Mouse (Mus musculus) layer of hippocampus, postnatal 14 days (tissue): ENCODE measurements around the gene Tmem214. TPM values are rescaled to one million over a fixed set of nuclear protein-coding genes. Genes with fewer than 3 reads are reported as not detected.

ENCODE experiments used
- total RNA-seq, 2 experiments: library from RNA; stranded (reverse); gene quantifications; 2 replicates each; pipeline ENCODE4 v1.2.3; 2021

Tmem214 gene
- total RNA-seq, 2 experiments from 2014 or later, result 62.4 to 69.4 TPM

Other genes with a start within 250 kb of the Tmem214 start
- gene Slc35f6, start 220.1 kb upstream of the Tmem214 start, total RNA-seq, result 10 to 100 TPM; 32.6 to 32.7 TPM
- 1 to 10 TPM; 4.8 to 5.5 TPM for gene Cenpa, start 201.2 kb upstream of the Tmem214 start, total RNA-seq
- gene Dpysl5, start 156.4 kb upstream of the Tmem214 start, total RNA-seq, result 100 to 1,000 TPM; 114 to 115 TPM
- 100 to 1,000 TPM; 205 to 211 TPM for gene Mapre3, start 53.4 kb upstream of the Tmem214 start, total RNA-seq
- 10 to 100 TPM; 12.7 to 14.7 TPM for gene Agbl5, start 20.7 kb downstream of the Tmem214 start, total RNA-seq
- gene Ost4, start 39.8 kb downstream of the Tmem214 start, total RNA-seq, result 100 to 1,000 TPM; 100 to 108 TPM
- 1 to 10 TPM; 3.9 to 4.5 TPM for gene Emilin1, start 45.4 kb downstream of the Tmem214 start, total RNA-seq
- gene Khk, start 53.4 kb downstream of the Tmem214 start, total RNA-seq, result 10 to 100 TPM; 11.5 to 12.9 TPM
- gene Cgref1, start 77.6 kb downstream of the Tmem214 start, total RNA-seq, result 10 to 100 TPM; 24.6 to 26.9 TPM
- gene Preb, start 92.3 kb downstream of the Tmem214 start, total RNA-seq, result 100 to 1,000 TPM; 129 to 131 TPM
- under 1 TPM in 1 of 2 experiments, not detected in 1; 0.17 TPM for gene Tcf23, start 100.7 kb downstream of the Tmem214 start, total RNA-seq
- 10 to 100 TPM; 73.9 to 86.6 TPM for gene Atraid, start 180.3 kb downstream of the Tmem214 start, total RNA-seq
- 10 to 100 TPM; 12.4 to 13.3 TPM for gene Slc5a6, start 180.9 kb downstream of the Tmem214 start, total RNA-seq
- 10 to 100 TPM; 15.6 to 17.5 TPM for gene Cad, start 186.8 kb downstream of the Tmem214 start, total RNA-seq
- not detected for gene Dnajc5g, start 238.3 kb downstream of the Tmem214 start, total RNA-seq
- 10 to 100 TPM; 56.9 to 61.1 TPM for gene Slc30a3, start 240.2 kb downstream of the Tmem214 start, total RNA-seq
- gene Trim54, start 248.7 kb downstream of the Tmem214 start, total RNA-seq, result not detected